ENCODE assay signal across 8 mouse cellular contexts in the genomic region with DNA sequence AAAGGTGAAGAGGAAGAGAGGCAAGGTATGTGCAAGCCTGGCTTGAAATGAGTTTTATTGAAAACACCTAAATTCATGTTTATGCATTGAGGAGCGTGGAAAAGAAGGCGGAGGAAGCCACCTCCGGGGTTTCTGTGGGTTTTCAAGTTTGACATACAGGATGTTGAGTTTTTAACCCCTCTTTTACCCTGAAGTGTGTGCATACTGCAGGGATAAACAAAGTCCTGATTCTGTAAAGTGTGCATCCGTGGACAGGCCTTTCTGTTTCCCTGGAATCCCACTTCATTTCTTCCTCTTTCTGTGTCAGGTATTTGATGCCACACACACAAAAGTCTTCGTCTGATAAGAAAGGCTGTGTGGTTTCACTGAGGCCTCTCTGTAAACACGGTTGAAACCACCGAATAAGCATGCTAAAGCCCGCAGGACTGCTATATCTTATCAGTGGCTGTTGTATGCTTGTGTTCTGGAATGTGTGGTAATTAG.
A peak's percentile ranks its signal among the peaks of the same experiment; 100 is the strongest.
DNase-seq lines count a peak whose midpoint lies in the region.

No protein-coding gene starts in this region.

- peak; percentile 87 for DNase-seq in heart, adult 11 months
- no peak for DNase-seq in heart, postnatal 4 days
- DNase-seq in CD4-positive helper T cell, adult 2 months (ENCODE audit: low read depth, low spot score): peak; percentile 91
- peak; percentile 45 to 52 for DNase-seq in heart, postnatal 10 days
- DNase-seq in natural killer cell, adult 2 months (ENCODE audit: low spot score in 2 of 2): peak; percentile 68 to 78
- DNase-seq in ovary, postnatal 10 days (ENCODE audit: low spot score): no peak
- no peak for DNase-seq in layer of hippocampus, postnatal 25 days (ENCODE audit: extremely low spot score in 1 of 2, low spot score in 1 of 2)
- no peak for DNase-seq in Muller cell, postnatal 12 days (ENCODE audit: inconsistent ontology term)

- intact Hi-C loops in heart, postnatal 10 days (cut with DNase I): no loop called here

Comparison
In these comparisons a context has a peak if more than half of its experiments do, and no peak if none do; other contexts are left out.
1. DNase-seq: peak in heart, adult 11 months (single experiment), CD4-positive helper T cell, adult 2 months (single experiment), heart, postnatal 10 days (2 of 2) and natural killer cell, adult 2 months (2 of 2); none in heart, postnatal 4 days (single experiment), ovary, postnatal 10 days (single experiment), layer of hippocampus, postnatal 25 days (0 of 2) and Muller cell, postnatal 12 days (single experiment).